Mouse (Mus musculus) fibroblast of lung, adult 2 months (primary cell): Measurements from ENCODE around the gene Mllt3.

Experiments
- DNase-seq: peaks from one replicate; pipeline ENCODE4 v3.0.0-alpha.2; 2011; ENCODE audit warnings: low read depth

Gene Mllt3

GRCm38 (mm10) chr4:88033216-88033653, at the start of gene Mllt3:
Gene Mllt3 (minus strand): TSS chr4:88033364.
- DNase-seq: peak; percentile 69

GRCm38 (mm10) chr4:88082381-88082780, 49.2 kb upstream of the Mllt3 start:
- DNase-seq: no peak

GRCm38 (mm10) chr4:88081885-88082284, 48.7 kb upstream of the Mllt3 start:
- no peak for DNase-seq

GRCm38 (mm10) chr4:88081417-88081816, 48.3 kb upstream of the Mllt3 start:
- no peak for DNase-seq

DNA sequence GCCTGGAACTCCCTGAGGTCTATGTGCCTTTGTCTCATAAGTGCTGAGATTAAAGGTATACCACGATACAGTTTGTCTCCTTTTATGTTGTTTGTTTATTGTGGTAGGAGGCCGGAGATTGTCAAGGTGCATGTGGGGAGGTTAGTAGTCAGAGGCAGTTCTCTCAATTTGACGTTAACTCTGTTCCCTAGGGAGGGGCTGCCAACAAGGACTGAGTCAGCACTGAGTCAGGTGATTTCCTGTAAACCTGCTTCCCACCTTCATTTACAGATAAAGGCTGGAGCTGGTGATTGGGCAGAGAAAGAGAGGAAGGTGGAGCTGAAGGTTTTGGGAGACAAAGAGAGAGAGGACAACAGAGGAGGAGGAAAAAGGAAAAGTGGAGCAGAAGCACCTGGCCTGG, 45.8 kb upstream of the Mllt3 start:
- DNase-seq: no peak

GRCm38 (mm10) chr4:88075388-88075787, 42.2 kb upstream of the Mllt3 start:
- DNase-seq: no peak

DNA sequence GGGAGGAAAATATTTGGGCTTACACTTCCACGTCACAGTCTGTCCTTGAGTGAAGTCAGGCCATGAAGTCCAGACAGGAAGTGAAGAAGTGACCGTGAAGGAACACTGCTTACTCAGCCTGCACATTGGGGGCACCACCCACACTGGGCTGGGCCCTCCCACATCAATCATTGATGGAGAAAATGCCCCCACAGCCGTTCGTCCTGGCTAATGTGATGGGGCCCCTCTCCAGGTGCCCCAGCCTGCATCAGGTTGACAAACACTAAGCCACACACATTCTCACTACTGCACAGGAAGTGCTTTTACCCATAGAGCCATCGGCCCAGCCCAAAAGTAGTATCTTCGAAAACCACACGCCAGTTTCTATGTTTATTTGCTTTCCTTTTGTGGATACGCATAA, 13.1 kb upstream of the Mllt3 start:
- DNase-seq: no peak

DNA sequence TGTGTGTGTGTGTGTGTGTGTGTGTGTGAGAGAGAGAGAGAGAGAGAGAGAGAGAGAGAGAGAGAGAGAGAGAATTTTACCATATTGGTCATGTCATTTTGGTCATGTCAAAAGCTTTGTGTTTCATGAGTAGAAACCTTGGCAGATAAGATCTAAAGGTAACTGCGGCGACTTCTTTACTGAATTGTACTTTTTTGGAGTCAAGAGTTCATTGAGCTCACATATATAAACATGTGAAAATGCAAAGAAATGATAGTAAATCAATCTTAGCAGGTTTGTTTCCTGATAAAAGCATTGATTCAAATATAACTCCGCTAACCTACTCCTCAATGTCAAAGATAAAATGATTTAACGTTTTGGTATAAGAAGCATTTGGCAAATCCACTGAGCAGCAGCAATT, 12.0 kb upstream of the Mllt3 start:
- DNase-seq: no peak

DNA sequence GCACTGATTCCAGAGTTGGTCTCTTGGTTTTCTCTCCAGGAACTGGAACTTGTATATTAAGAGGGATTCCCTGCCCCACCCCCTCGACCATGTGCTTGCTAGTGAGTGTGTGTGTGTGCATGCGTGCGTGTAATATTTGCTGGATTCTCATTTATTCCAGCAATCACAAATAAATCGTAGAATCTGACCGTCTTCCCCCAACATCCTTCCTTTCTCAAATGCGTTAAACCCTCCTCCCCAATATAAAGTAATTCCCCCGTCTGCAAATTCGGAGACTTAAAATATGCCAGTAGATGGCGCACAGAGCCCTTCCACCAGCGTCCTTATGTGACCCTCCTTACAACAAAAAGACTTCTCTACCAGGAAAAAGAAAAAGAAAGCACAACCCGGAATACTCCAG, 2.2 kb upstream of the Mllt3 start:
- peak; percentile 31 for DNase-seq

GRCm38 (mm10) chr4:88034387-88035157, 1.4 kb upstream of the Mllt3 start:
- no peak for DNase-seq

- DNase-seq: no peak
These were observed 694 bp upstream of the Mllt3 start for GRCm38 (mm10) chr4:88033729-88034386.

DNA sequence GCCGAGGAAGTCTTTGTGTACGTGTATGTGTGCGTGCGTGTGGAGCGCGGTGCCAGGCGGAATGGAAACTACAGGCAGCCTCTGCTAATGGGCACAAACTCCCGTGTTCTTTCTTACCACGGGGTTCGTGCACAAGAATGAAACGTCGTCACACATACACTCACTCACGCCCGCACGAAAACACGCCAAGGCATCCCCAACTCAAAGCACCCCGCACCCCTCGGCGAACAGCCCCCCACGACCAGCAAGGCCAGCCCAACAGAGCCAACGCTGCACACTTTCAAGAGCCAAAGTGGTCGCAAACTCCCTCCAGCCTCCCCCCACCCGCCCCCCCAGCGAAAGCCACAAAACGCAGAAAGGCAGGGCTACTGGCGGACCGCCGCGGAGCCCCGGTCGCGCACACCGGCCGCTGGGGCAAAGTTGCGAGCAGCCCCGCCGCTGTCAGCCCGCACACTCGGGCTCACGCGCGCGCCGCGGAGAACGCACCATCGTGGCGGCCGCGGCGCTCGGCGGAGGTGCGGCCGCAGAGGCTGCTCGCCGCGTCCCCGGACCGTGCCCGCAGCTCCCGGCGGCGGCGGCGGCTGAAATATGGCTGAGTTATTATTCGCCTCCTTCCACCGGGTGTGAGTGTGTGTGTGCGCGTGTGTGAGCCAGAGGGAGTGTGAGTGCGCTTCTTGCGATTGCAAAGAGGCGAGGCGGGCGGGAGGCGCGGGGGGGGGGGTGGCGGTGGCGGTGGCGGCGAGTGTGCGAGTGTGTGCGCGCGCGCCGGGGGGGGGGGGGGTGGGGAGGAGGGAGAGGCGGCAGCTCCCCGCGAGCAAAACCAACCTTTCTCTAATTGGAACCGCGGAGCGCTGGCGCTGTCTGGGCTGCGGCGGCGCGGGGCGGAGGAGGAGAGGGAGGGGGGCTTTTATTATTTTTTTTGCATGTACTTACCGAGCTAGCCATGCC, 739 bp downstream of the Mllt3 start:
- DNase-seq: no peak

DNA sequence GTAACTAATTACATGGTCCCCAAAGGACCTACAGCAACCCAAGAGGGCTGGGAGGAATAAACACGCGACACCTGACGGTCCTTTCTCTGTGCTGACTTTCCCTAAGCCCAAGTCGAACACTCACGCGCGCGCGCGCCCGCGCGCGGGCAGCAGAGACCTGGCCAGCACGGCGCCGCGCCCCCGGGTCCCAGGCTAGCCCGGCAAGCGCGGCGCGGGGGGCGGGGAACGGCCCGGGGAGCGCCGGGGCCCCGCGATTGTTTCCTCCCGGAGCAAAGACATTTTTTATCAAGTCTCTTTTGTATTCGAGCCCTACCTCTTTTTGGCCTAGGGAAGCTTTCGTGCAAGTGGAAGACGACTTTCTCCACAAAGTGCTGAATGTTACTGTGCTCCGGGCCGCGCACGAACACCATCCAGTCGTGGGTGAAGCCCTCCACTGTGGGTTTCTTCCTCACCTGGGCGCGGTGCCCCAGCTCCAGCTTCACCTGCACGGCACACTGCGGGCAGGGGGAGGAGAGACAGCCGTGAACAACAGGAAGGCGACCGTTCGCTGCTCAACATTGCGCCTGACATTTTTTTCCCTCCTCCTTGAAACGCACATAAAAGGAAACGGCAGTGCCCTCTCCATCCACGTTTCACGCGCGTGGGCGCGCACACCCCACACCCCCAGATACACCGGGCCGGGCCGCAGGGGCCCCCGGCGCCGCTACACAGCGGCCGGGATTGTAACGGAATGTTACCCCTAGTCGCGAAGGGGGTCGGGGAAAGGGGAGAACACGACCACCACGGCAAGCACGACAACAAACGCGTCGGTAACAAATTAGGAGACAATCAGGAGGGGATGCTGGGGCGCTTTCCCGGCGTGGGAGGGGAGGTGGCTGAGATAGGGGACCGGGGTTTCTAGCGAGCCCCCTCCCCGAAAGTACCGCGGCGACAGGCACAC, 1.7 kb downstream of the Mllt3 start:
- DNase-seq: no peak

- no peak for DNase-seq
These were observed 9.6 kb downstream of the Mllt3 start for GRCm38 (mm10) chr4:88023567-88023966.

DNA sequence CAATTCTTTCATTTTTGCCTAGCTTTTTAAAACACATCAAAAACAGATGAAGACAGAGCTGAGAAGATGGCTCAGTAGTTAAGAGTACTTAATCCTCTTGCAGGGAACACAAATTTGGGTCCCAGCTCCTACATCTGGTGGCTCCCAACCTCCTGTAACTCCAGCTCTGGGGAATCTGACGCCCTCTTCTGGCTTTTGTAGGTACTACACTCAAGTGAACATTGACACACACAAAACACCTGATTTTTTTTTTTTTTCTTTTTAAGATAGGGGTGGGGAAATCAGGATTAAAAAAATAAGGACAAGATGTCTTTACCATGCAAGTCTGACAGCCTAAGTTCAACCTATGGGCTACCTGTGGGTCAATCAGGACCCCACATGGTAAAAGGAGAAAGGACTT, 10.5 kb downstream of the Mllt3 start:
- DNase-seq: no peak

GRCm38 (mm10) chr4:88020421-88020820, 12.7 kb downstream of the Mllt3 start:
- DNase-seq: no peak

DNA sequence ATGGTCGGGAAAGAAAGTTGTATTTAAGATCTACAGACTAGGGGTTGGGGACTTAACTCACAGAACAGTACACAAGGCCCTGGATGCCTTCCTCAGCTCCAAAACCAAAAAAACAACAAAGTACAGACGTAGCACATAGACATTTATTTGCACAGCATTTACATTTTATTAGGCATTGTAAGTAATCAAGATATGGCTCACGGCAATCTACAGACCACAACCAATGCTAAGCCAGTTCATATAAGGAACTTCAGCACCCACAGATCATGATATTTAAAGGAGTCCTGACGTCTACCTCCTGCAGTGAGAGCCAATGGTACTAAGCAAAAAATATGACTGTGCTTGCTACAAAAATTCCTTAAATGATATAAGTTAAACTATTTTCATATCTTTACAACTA, 13.5 kb downstream of the Mllt3 start:
- no peak for DNase-seq

GRCm38 (mm10) chr4:88017452-88018350, 15.5 kb downstream of the Mllt3 start:
- no peak for DNase-seq

- DNase-seq: no peak
These were observed 17.4 kb downstream of the Mllt3 start for GRCm38 (mm10) chr4:88015765-88016164.

GRCm38 (mm10) chr4:88015261-88015660, 17.9 kb downstream of the Mllt3 start:
- peak; percentile 32 for DNase-seq
